Mouse (Mus musculus) natural killer cell, adult 2 months (primary cell): Measurements from ENCODE around the gene Slc9a2.
"Not testable (repeated sequence)": the region's sequence is repeated elsewhere in the genome, so short reads cannot be mapped to it uniquely, and the experiment has no call there.

ENCODE experiments used
- DNase-seq, 2 experiments: peaks; one replicate each; pipeline ENCODE4 v3.0.0; 2022; ENCODE audit warnings: low spot score in 2 of 2

Slc9a2 gene

DNA sequence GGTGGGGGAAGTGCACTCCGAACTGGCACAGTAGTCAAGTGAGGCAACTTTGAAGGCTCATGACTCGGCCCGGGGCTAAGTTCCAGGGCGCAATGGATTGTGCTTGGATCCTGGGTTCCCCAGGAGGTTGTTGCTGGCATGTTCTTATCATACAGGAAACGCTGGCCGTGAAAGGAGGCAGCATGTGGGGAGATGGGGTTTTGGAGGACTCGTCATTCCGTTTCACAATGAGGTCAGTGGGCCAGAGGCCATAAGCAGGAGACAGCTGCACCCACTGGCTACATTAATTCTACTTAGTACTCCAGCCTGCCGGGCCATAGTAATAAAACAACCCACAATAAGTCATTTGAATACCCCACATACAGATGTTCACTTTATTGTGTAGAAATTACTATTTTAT lies 34.6 kb downstream of the Slc9a2 start:
- no peak for DNase-seq

GRCm38 (mm10) chr1:40726051-40726450 lies 45.7 kb downstream of the Slc9a2 start:
- no peak for DNase-seq

DNA sequence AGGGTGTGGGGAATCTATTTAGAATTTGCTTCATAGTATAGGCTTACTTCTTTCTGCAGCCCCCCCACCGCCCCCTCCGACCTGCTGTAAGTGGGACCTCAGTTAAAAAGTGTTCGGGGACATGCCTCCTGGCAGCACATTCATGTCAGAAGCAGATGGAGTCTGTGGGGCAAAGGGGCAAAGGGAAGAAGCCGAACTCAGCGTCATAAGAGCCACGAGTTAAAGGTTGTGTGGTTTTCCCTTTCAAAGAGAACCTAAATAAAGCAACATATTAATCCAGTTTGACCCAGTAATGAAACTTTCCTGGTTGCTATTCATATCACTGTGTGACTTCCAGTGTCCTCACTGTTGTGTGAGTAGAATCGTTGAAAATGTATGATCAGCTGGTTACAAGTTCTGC lies 47.0 kb downstream of the Slc9a2 start:
- DNase-seq, result no peak

GRCm38 (mm10) chr1:40728636-40729035 lies 48.3 kb downstream of the Slc9a2 start:
- DNase-seq, result no peak

GRCm38 (mm10) chr1:40737671-40738070 lies 57.3 kb downstream of the Slc9a2 start:
- no peak for DNase-seq

- DNase-seq, result not testable (repeated sequence)
Measured at GRCm38 (mm10) chr1:40738246-40738645, 57.9 kb downstream of the Slc9a2 start.

DNA sequence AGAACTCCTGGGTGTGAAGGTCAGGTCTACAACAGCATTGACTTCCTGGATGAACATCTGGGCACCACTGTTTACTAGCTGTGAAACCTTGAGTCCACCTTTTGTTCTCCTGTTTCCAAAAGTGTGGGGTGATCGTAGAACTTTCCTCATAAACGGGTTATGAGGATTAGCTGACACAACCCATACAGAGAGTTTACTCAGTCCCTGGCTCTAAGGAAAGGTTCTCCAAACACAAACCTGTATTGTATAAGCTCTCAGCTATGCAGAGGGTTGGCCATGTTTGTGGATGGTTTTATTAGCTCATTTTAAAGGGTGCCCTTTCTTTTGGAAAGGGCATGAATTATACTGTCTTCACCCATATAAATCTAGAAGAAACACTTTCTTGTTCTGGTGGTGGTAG lies 60.4 kb downstream of the Slc9a2 start:
- no peak for DNase-seq

- no peak for DNase-seq
Measured at GRCm38 (mm10) chr1:40746089-40746488, 65.7 kb downstream of the Slc9a2 start.

GRCm38 (mm10) chr1:40759751-40760445 lies 79.5 kb downstream of the Slc9a2 start:
- DNase-seq, result no peak

DNA sequence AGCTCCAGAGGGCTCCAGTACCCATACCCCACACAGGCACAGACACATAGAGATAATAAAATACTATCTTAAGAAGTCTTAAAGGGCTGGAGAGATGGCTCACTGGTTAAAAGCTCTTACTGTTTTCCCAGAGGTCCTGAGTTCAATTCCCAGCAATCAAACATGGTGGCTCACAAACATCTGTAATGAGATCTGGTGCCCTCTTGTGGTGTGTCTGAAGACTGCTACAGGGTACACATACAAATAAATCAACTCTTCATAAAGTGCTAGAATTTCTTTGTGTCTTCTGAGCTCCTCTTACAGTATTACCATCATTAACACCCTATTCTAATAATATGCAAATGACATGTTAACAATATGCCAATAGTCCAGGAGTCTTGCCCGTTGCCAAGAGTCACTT lies 83.7 kb downstream of the Slc9a2 start:
- no peak for DNase-seq

GRCm38 (mm10) chr1:40764701-40765275 lies 84.4 kb downstream of the Slc9a2 start:
- DNase-seq, result no peak

- no peak for DNase-seq
Measured at GRCm38 (mm10) chr1:40765521-40765920, 85.1 kb downstream of the Slc9a2 start.

- no peak for DNase-seq
Measured at GRCm38 (mm10) chr1:40767588-40767987, 87.2 kb downstream of the Slc9a2 start.

DNA sequence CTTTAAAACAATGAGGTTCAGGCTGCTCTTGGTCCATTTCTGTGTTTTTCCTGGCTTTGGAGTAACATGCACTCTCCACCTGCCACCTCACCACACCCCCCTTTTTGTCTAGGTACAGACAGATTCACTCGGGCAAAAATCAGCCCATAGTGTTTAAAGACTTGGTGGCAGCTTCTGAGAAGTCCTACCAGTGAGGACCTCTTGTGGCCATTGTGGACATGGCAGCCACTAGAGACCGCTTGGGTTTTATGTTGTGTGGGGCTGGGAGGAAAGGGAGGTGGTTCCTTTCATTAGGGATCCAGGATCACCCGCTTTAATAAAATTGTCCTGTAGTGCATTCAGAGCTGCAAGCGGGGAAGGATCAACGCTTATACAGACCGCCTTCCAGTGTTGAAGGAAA lies 88.2 kb downstream of the Slc9a2 start:
- peak; percentile 2 to 8 for DNase-seq

DNA sequence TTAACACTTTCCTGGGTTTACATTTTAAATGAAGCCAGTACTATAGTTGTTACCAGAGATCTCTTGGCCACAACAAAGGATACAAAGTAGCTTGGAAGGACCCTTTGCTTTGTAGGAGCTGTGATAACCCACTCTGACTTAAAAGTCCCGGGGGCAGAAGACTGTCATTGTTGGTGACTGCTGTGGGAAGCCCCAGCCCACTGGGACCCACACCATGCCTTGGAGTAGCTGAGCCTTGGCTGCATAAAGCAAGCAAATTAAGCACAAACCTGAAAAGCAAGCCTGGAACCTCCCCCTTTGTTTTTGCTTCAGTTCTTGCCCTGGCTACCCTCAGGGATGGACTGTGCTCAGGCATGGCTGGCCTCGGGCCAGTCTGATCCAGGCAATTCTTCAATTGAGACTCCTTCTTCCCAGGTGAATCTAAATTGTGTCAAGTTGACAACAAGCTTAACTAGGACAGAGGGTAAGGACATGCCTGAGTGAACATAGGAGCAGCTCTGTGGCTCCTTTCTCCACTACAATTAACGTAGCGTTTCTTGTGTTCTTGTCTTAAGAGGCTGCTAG lies 89.0 kb downstream of the Slc9a2 start:
- DNase-seq, result no peak

GRCm38 (mm10) chr1:40771196-40771970 lies 91.0 kb downstream of the Slc9a2 start:
- no peak for DNase-seq

GRCm38 (mm10) chr1:40773234-40773633 lies 92.9 kb downstream of the Slc9a2 start:
- DNase-seq, result no peak

GRCm38 (mm10) chr1:40774040-40774439 lies 93.7 kb downstream of the Slc9a2 start:
- DNase-seq, result no peak

GRCm38 (mm10) chr1:40776102-40776501 lies 95.7 kb downstream of the Slc9a2 start:
- no peak for DNase-seq

GRCm38 (mm10) chr1:40776763-40777162 lies 96.4 kb downstream of the Slc9a2 start:
- no peak for DNase-seq

DNA sequence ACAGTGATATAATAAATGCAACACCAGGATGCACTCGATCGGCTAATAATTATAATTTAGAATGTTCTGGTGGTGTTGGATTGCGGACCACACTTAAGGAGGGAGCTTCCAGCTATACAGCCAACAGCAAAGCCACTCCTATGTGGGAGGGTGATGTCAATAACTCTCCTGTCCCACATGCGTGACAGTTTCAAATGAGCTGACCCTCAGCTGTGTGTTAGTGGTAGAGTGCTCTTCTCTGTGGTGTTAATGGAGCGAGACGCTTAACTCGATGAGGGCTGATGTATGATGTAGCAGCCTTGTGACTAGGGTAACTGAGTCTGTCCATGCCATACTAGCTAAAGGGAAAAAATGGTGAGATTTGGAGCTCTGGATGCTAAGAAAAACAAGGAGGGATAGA lies 103.1 kb downstream of the Slc9a2 start:
- DNase-seq, result no peak

DNA sequence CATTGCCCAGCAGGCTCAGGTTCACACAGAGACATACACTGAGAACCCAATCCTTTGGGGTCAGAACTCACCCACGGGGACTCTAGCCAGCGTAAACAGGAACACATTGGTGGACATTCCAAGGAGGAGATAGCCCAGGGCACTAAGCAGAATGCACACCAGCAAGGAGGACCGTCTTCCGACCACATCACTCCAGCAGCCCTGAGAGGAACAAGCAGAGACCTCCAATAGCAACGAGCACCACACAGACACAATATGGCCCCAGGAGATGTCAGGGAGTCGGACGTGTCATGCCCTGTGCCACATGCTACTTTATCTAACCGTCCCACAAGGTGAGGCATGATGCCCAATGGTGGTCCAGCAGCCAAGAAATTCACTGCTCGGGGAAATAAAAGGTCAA lies 103.9 kb downstream of the Slc9a2 start:
- no peak for DNase-seq
